Mouse (Mus musculus): ENCODE measurements at regions not wholly inside any gene's neighbourhood (a gene's known extent, or its start where the extent isn't known, plus 50 kb on each side); places are given as distances from the start of the nearest gene placed in this dataset.

- Histone ChIP-seq H3K27ac (ENCODE audit: insufficient read depth, low read length) (no peak overlapping the region), H3K27me3 (ENCODE audit: control insufficient read depth, insufficient read depth, low read length) (no peaks in the 10 kb centered on the region), H3K4me1 (ENCODE audit: control insufficient read depth, insufficient read depth, low read length) (no peaks in the 10 kb centered on the region), H3K4me3 (replicated peaks; ENCODE audit: insufficient read depth, low read depth, low read length) (no peak overlapping the region)
- no peak for DNase-seq
- no peak for TF ChIP-seq CTCF (IDR thresholded peaks at IDR 0.05; ENCODE audit: borderline replicate concordance, insufficient read depth, low read depth, low read length)
- no peak for TF ChIP-seq POLR2A (IDR thresholded peaks at IDR 0.05; ENCODE audit: borderline replicate concordance, insufficient read depth, low read length)
- 79% methylated on average over 13 of the region's 13 CpGs for WGBS
These were observed 282.5 kb downstream of the Tbc1d1 start for GRCm38 (mm10) chr5:64438446-64439134.

- Histone ChIP-seq H3K27me3 (ENCODE audit: control insufficient read depth, insufficient read depth, low read length) (no peaks in the 10 kb centered on the region), H3K4me1 (ENCODE audit: control insufficient read depth, insufficient read depth, low read length) (no peaks in the 10 kb centered on the region), H3K4me3 (replicated peaks; ENCODE audit: insufficient read depth, low read depth, low read length) (no peak overlapping the region), H3K27ac (ENCODE audit: insufficient read depth, low read length) (no peak overlapping the region)
- DNase-seq = no peak
- WGBS = 93% methylated on average over 4 of the region's 4 CpGs
- no peak for TF ChIP-seq POLR2A (IDR thresholded peaks at IDR 0.05; ENCODE audit: borderline replicate concordance, insufficient read depth, low read length)
- no peak for TF ChIP-seq CTCF (IDR thresholded peaks at IDR 0.05; ENCODE audit: borderline replicate concordance, insufficient read depth, low read depth, low read length)
These were observed 291.7 kb downstream of the Tbc1d1 start for GRCm38 (mm10) chr5:64447847-64448246.

- no peak for DNase-seq
- WGBS = 9% methylated on average over 1 of the region's 1 CpGs
- Histone ChIP-seq H3K27me3 (ENCODE audit: control insufficient read depth, insufficient read depth, low read length) (no peaks in the 10 kb centered on the region), H3K27ac (ENCODE audit: insufficient read depth, low read length) (no peak overlapping the region), H3K4me1 (ENCODE audit: control insufficient read depth, insufficient read depth, low read length) (no peaks in the 10 kb centered on the region), H3K4me3 (replicated peaks; ENCODE audit: insufficient read depth, low read depth, low read length) (no peak overlapping the region)
- no peak for TF ChIP-seq CTCF (IDR thresholded peaks at IDR 0.05; ENCODE audit: borderline replicate concordance, insufficient read depth, low read depth, low read length)
- no peak for TF ChIP-seq POLR2A (IDR thresholded peaks at IDR 0.05; ENCODE audit: borderline replicate concordance, insufficient read depth, low read length)
These were observed 296.7 kb downstream of the Tbc1d1 start for GRCm38 (mm10) chr5:64452668-64453334.

GRCm38 (mm10) chr5:64459807-64460206, 303.7 kb downstream of the Tbc1d1 start:
- no peak for TF ChIP-seq CTCF (IDR thresholded peaks at IDR 0.05; ENCODE audit: borderline replicate concordance, insufficient read depth, low read depth, low read length)
- TF ChIP-seq POLR2A (IDR thresholded peaks at IDR 0.05; ENCODE audit: borderline replicate concordance, insufficient read depth, low read length) = no peak
- Histone ChIP-seq H3K4me3 (replicated peaks; ENCODE audit: insufficient read depth, low read depth, low read length) (no peak overlapping the region), H3K4me1 (ENCODE audit: control insufficient read depth, insufficient read depth, low read length) (no peaks in the 10 kb centered on the region), H3K27ac (ENCODE audit: insufficient read depth, low read length) (no peak overlapping the region), H3K27me3 (ENCODE audit: control insufficient read depth, insufficient read depth, low read length) (no peaks in the 10 kb centered on the region)
- no peak for DNase-seq
- 90% methylated on average over 5 of the region's 5 CpGs for WGBS

GRCm38 (mm10) chr5:64460891-64461290, 304.8 kb downstream of the Tbc1d1 start:
- DNase-seq = no peak
- Histone ChIP-seq H3K4me3 (replicated peaks; ENCODE audit: insufficient read depth, low read depth, low read length) (no peak overlapping the region), H3K27me3 (ENCODE audit: control insufficient read depth, insufficient read depth, low read length) (no peaks in the 10 kb centered on the region), H3K4me1 (ENCODE audit: control insufficient read depth, insufficient read depth, low read length) (no peaks in the 10 kb centered on the region), H3K27ac (ENCODE audit: insufficient read depth, low read length) (no peak overlapping the region)
- TF ChIP-seq CTCF (IDR thresholded peaks at IDR 0.05; ENCODE audit: borderline replicate concordance, insufficient read depth, low read depth, low read length) = no peak
- TF ChIP-seq POLR2A (IDR thresholded peaks at IDR 0.05; ENCODE audit: borderline replicate concordance, insufficient read depth, low read length) = no peak
- 91% methylated on average over 1 of the region's 1 CpGs for WGBS

GRCm38 (mm10) chr5:64461592-64461991, 305.5 kb downstream of the Tbc1d1 start:
- no peak overlapping the region for H3K27ac ChIP-seq (ENCODE audit: insufficient read depth, low read length)
- DNase-seq = no peak
- H3K27me3 ChIP-seq (ENCODE audit: control insufficient read depth, insufficient read depth, low read length) = no peaks in the 10 kb centered on the region
- no peaks in the 10 kb centered on the region for H3K4me1 ChIP-seq (ENCODE audit: control insufficient read depth, insufficient read depth, low read length)
- no peak overlapping the region for H3K4me3 ChIP-seq (replicated peaks; ENCODE audit: insufficient read depth, low read depth, low read length)
- WGBS = 79% methylated on average over 4 of the region's 4 CpGs
- TF ChIP-seq CTCF (IDR thresholded peaks at IDR 0.05; ENCODE audit: borderline replicate concordance, insufficient read depth, low read depth, low read length) = no peak
- no peak for TF ChIP-seq POLR2A (IDR thresholded peaks at IDR 0.05; ENCODE audit: borderline replicate concordance, insufficient read depth, low read length)

GRCm38 (mm10) chr5:64462411-64462810, 306.3 kb downstream of the Tbc1d1 start:
- DNase-seq = no peak

GRCm38 (mm10) chr5:64463570-64463969, 307.5 kb downstream of the Tbc1d1 start:
- no peaks in the 10 kb centered on the region for H3K4me1 ChIP-seq (ENCODE audit: control insufficient read depth, insufficient read depth, low read length)
- 81% methylated on average over 5 of the region's 5 CpGs for WGBS
- no peaks in the 10 kb centered on the region for H3K27me3 ChIP-seq (ENCODE audit: control insufficient read depth, insufficient read depth, low read length)
- TF ChIP-seq POLR2A (IDR thresholded peaks at IDR 0.05; ENCODE audit: borderline replicate concordance, insufficient read depth, low read length) (no peak), CTCF (IDR thresholded peaks at IDR 0.05; ENCODE audit: borderline replicate concordance, insufficient read depth, low read depth, low read length) (no peak)
- no peak overlapping the region for H3K4me3 ChIP-seq (replicated peaks; ENCODE audit: insufficient read depth, low read depth, low read length)
- H3K27ac ChIP-seq (ENCODE audit: insufficient read depth, low read length) = no peak overlapping the region
- DNase-seq = no peak

More at GRCm38 (mm10) chr5:64462411-64462810, 306.3 kb downstream of the Tbc1d1 start:
- H3K4me3 ChIP-seq (replicated peaks; ENCODE audit: insufficient read depth, low read depth, low read length) = no peak overlapping the region
- H3K4me1 ChIP-seq (ENCODE audit: control insufficient read depth, insufficient read depth, low read length) = no peaks in the 10 kb centered on the region
- TF ChIP-seq CTCF (IDR thresholded peaks at IDR 0.05; ENCODE audit: borderline replicate concordance, insufficient read depth, low read depth, low read length) = no peak
- TF ChIP-seq POLR2A (IDR thresholded peaks at IDR 0.05; ENCODE audit: borderline replicate concordance, insufficient read depth, low read length) = no peak
- H3K27me3 ChIP-seq (ENCODE audit: control insufficient read depth, insufficient read depth, low read length) = no peaks in the 10 kb centered on the region
- WGBS = 39% methylated on average over 3 of the region's 3 CpGs
- no peak overlapping the region for H3K27ac ChIP-seq (ENCODE audit: insufficient read depth, low read length)
